Mouse (Mus musculus): ENCODE results near the gene Sh3bp5l.
"Not testable (repeated sequence)": the region's sequence is repeated elsewhere in the genome, so short reads cannot be mapped to it uniquely, and the experiment has no call there.

Sh3bp5l gene

DNA sequence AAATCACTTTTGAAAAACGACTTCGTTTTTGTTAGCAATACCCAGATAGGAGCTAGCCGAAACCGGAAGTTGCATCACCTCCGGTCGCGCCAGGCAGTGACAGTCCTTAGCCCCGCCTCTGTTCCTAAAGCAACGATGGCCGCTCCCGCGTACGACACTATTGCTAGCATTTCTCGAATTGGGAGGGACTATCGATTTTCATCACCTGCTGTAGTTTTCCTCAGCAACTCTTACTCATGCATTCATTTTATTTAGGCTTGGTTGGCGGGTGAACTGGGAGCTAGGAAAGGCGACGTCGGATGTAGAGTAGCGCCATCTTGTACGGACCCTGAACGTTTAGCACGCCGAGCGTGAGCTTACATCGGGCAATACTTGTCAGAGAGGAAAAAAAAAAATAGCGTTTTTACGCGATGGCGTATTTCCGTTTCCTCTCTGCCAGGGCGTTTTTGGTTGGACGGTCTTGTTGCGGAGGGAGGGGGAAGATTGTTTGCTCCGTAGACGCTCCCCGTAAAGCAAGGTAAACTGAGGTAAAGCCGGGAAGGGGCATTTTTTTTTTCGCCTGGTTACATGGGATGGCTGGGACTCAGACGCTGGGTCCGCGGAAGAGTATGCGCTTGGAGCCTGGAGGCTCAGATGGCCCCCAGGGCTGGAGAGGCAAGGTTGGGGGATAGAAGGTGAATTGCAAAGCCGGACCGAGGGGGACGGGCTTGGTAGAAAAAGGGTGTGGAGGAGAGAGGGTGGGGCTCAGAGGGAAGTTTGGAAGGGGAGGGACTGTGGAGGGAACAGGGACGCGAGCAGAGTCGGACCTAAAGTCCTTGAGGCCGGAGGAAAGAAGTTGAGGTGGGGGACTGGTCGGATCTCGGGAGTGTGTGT is at the start of gene Sh3bp5l, which contains the start of gene Zfp672:
Sh3bp5l (plus strand) TSS at position 449 of the 873 bp plus-strand sequence.
Zfp672 (minus strand) TSS at position 64 of the 873 bp plus-strand sequence.
- peak; percentile 90 for DNase-seq (ENCODE audit: low spot score)

DNA sequence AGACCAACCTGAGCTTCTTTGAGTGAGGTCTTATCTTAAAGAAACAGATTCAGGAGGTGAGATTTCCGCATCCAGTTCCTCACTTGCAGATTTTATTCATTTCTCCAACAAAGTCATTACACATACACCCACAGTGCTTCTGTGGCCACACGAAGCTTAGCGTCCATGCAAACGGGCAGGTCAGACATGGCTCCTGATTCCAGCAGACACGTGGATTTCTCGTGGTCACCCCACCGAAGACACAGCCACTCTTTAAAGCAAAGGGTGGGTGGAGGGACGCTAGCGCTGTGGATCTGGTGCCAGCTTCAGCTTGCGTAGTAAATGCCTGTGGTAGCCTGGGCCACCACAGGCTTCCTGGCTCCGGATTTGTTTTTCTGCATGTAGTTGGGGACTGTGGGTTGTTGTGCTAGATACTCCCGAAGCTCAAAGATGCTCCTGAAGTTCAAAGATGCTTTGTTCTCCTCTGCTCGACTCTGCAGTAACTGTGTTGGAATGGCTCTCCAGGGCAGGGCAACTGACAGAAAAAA is 48.5 kb upstream of the Sh3bp5l start:
- no peak for DNase-seq (ENCODE audit: low spot score)

DNA sequence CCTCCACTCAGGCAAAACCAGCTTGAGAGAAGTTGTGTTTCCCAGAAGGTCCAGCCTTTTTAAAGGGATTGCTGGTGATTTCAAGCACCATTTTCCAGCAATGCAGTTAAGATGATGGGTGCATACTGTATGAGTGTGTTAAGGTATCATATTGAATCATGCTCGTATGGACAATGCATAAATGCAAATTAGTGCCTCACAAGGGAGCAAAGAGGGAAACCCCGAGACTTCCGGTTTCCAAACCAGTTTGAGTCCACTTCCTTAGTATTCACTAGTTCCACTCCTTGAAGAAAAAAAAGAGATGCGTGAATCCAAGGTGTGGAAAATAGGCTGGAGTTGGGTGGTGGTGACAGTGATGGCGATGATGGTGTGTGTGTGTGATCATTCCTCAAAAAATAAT is 48.0 kb upstream of the Sh3bp5l start:
- DNase-seq (ENCODE audit: low spot score), result no peak

DNA sequence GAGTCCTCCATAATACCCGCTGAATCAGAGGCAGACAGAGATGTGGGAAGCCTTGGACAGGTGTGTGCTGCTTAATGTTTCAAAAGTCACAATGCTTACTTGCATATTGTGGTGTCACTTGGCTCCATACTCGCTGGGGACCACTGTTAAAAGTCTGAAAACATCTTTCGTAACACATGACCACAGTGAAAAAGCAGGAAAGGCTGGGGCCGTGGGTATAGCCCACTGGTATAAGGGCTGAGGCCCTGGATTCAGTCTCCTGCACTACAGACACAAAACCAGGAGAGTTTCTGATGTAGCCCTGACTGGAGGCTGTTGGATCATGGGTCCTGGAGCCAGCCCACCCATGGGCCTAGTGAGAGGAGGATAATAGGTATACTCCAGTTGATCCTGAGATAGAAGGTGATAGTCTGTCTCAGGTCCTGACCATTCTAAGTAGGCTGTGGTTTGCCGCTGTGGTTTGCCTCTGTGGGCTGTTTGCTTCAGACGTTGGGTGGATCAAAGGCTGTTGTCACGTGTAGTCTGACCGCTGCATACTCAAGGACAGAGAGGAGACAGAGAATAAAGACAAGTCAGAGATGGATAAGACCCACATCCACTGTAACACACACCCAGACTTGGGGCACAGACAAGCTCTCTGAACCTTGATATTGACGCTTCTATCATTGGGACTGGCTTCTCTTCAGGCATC is 40.4 kb upstream of the Sh3bp5l start:
- no peak for DNase-seq (ENCODE audit: low spot score)

DNA sequence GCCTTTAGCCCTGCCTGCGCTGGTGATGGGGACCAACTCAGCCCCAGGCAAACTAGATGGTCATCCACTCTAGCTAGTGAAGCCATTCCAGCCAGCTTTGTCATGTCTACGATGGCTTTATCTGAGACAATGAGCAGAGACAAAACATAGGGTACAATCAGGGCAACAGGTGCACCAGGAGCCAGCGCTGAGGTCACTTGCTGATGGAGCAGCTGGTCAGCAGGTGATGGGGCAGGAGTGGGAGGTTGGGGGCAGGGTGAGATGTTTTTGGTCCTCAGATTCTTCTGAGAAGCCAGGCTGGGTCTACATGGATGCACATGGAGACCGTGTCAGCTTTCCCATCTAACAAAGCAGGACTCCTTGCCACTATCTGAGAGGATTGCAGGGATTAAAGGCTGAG is 39.7 kb upstream of the Sh3bp5l start:
- DNase-seq (ENCODE audit: low spot score), result no peak

DNA sequence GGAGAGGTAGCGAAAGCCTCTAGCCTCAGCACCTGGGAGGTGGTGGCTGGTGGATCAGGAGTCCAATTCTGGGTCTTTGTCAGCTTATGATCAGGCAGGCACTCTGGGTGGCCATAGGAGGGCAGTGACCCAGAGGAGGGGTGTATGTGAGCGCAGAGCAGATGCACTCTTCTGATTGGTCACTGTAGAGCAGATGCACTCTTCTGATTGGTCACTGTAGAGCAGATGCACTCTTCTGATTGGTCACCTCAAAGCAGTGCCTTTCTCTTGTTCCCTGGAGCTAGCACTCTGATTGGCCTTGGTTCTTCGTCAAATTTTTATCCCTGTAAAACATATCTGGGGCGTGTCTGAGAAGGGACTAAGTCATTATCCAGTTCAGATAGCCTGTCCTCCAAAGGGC is 37.7 kb upstream of the Sh3bp5l start:
- no peak for DNase-seq (ENCODE audit: low spot score)

DNA sequence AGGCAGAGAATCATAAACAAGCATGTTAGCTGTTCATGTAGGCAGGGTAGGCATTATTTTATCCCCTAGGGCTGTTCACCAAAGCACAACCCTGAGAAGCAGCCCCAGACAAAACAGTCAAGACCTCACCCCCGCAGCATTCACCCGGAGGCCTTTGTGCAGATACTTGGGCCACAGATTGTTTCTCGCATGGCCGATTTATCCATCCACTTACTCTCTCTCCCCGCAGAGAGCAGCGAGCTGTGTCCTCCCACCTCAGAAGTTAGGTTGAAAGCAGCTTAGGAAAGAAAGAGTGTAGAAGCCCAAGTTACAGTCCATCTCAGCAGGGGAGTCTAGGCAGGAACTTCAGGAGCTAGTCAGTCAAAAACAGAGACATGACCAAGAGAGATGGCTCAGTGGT is 33.1 kb upstream of the Sh3bp5l start:
- DNase-seq (ENCODE audit: low spot score), result no peak

DNA sequence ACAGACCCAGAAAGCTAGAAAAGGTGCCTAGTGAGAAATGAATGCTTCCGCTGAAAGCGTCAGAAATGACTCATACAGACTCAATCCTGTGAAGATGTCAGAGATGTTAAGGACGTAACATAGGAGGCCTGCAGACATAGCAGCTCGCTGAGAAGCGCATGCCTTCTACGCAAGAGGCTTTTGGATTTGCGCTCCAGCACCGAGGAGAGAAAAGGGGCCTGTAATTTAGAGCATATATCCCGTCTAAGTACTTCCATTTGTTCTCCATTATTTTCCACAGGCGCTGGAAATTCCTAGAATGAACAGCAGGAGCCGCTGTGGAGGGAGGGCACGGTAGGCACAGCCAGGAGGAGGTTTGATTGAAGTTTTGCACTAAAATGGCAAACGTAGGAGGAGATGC is 29.5 kb upstream of the Sh3bp5l start:
- peak; percentile 66 for DNase-seq (ENCODE audit: low spot score)

DNA sequence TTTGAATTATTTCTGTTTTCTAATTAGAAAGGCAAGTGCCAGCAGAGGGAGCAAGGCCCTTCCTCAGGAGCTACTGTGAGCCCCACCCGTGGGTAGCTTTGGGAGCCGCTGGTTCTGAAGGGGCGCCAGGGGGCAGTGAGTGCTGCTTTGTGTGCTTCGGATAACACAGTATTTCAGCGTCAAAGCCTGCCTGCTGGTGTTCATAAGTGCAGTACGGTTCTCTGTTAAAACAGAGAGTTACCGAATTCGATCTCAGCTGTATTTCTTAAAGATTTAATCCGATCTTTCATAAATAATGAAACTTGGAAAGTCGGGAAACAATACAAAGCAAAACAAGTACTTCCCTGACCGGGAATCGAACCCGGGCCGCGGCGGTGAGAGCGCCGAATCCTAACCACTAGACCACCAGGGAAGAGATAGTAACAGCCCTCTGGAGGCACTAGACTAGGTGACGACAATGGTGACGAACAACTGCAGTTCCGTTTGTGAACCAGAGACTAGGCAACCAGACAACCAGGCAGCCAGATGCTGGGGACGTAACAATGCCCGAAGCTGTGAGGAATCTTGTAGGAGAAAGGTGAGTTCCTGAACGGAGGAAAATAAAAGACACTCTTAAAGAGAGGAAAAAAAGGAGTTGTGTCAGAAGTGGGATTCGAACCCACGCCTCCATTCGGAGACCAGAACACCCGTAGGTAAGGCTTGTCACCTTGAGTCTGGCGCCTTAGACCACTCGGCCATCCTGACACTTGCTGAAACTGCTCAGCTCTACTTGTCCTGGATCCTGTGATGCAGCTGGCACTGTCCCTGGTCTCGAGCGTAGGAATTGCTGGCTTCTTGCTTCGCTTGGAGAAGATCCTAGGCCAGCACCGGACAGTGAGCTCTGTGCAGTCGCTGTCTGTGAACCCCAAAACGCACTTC is 28.4 kb upstream of the Sh3bp5l start:
- DNase-seq (ENCODE audit: low spot score), result peak; percentile 96

DNA sequence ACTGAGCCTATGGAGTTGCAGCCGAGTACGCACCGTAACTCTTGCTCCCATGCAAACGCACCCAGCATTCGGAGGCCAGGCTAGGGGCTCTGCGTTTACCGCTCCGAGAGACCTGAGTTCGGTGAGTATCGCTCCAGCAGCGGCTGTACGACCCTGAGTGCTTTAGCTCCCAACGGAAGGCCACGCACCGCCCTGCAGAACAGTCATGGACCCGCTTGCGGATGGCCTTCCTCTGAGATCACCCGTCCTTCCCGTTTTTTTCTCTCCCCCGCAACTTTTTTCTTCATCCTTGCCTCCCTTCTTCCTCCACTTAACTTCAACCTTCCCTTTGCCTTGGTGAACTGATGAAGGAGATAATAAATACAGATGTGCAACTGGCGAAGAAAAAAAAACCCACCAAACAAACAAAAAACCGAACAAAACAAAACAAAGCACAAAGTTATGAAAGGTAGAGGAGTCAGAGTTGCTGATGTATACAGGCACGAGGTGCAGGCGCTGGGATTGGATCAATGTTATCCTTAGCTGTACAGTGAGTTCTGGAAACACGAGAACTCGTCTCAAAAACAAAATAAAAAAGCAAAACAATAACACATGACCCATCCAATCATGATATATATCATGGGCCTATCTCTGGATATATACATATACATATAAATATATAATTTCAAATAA is 27.6 kb upstream of the Sh3bp5l start:
- no peak for DNase-seq (ENCODE audit: low spot score)

DNA sequence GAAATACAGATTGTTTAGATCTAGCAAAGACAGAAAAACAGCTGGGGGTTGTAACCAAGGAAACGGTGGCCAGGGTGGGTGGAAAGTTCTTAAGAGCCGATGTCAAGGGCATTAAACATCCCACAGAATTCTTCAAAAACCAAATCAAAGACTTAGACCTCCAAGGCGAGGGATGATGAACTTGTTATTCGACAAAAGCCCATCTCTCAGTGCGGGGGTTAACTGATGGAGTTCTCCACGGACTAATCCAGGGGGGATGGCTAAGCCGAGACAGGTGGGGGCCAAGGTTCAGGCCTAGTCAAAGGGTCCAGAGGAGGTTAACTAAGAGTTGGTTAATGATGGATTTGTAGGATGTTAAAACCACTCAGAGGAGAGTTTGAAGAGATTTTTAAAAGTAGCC is 26.9 kb upstream of the Sh3bp5l start:
- no peak for DNase-seq (ENCODE audit: low spot score)

DNA sequence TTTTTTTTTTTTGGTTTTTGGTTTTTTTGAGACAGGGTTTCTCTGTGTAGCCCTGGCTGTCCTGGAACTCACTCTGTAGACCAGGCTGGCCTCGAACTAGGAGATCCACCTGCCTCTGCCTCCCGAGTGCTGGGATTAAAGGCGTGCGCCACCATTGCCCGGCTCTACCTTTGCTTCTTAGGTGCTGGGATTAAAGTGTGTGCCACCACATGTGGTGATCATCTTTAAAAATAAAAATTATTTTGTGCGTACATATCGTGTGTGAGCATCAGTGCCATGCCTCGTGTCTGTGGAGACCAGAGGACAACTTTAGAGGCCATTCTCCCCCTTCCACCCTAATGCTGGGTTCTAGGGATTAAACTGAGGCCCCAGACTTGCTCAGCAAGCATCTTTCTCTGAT is 25.2 kb upstream of the Sh3bp5l start:
- DNase-seq (ENCODE audit: low spot score), result not testable (repeated sequence)

DNA sequence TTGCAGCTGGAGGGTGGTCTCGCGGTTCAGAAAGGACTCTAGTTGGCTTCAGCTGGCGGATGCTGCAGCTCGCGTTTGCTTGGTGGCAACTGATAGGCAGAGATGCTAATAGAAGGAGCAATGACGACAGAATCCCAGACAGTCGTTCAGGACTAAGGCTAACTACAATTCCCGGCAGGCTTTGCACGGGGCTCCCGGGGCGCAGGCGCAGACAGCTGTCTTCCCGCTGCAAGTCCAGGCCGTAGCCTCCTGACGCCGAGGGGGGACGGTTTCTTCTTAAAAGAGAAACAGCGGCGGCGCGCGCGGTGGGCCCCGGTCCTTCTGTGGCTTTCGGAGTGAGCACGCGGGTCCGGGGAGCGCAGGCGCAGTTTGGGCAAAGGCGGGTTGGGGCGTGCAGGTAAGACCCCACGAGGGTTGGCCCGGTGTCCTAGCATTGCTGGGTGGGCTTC is 23.6 kb upstream of the Sh3bp5l start, which contains the start of gene Zfp692:
Zfp692 (plus strand) TSS at position 210 of the 449 bp plus-strand sequence.
- peak; percentile 94 for DNase-seq (ENCODE audit: low spot score)

DNA sequence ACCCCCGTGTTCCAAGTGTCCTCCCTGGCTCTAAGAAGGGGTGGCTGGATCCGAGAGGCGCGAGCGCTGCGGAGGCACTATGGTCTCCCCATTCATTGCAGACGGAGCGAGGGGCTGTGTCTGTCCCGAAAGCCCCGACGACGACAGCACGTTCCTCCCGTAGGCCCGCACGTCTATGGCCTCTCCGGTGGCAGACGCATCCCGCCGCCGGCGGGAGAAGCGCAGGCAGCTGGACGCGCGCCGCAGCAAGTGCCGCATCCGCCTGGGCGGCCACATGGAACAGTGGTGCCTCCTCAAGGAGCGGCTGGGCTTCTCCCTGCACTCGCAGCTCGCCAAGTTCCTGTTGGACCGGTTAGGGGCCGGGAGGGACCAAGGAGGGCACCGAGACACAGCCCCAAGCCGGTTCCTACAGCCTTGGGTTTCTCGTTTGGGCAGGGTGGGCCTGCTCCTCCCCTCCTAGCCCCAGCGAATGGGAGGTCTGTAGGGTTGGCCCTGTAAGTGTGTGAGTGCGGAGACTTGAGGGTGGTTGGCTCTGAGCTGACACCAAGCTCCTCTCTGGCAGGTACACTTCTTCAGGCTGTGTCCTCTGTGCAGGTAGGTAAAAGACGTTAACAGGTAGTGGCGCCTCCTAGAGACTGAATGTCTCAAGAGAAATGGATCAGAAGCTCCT is 23.0 kb upstream of the Sh3bp5l start:
- no peak for DNase-seq (ENCODE audit: low spot score)

DNA sequence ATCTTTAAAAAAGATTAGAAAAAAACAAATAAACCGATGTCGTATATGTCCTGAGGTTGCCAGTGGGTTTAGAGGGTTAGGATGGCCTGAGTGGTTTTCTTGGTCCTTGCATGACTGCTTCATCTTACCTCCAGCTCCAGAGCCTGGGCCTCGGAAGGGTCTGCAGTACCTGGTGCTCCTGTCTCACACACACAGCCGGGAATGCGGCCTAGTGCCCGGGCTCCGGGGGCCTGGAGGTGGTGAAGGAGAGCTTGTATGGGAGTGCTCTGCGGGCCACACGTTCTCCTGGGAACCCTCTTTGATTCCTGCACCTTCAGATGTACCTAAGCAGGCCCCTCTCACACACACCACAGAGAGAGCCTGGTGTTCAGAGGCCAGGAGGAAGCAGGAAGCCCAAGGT is 21.9 kb upstream of the Sh3bp5l start:
- no peak for DNase-seq (ENCODE audit: low spot score)

DNA sequence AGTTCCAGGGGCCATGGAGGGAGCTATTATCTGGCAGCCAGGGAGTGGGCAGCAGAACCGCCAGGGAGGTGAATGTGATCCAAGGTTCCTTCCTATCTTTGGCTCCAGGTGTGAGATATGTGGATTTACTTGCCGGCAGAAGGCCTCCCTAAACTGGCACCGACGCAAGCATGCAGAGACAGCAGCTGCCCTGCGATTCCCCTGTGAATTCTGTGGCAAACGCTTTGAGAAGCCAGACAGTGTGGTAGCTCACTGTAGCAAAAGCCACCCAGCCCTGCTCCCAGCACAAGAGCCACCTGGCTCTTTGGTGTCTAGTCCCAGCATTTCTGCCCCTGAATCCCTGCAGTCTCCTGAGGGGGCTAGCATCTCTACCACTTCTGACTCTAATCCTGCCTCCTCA is 16.5 kb upstream of the Sh3bp5l start:
- no peak for DNase-seq (ENCODE audit: low spot score)

DNA sequence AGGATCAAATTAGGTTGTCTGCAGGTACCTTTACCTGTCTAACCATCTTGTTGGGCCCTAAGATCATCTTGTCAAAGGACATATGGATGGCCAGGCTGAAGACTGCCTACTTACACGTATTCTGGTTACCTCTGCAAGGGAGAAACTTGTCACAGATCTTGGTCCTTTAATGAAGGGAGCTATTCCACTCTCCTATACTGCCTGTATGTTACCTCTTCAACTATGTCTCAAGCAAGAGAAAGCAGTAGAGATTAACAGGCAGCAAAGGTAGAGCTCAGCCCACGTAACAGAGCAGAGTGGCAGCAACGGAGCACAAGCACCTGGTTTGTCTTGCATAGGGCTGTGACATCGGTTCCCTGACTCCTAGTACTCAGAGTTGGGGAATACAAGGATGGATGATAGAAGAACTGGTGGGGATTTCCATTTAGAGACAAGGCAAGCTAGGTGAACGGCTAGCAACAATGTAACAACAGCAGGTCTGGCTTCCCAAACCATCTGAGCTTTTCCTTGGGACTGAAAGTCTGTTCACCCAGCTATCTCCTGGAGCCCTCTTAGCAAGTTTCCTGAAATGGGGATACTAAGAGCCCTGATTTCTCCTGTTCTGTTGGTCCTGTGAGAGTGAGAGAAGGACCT is 14.9 kb upstream of the Sh3bp5l start:
- no peak for DNase-seq (ENCODE audit: low spot score)

DNA sequence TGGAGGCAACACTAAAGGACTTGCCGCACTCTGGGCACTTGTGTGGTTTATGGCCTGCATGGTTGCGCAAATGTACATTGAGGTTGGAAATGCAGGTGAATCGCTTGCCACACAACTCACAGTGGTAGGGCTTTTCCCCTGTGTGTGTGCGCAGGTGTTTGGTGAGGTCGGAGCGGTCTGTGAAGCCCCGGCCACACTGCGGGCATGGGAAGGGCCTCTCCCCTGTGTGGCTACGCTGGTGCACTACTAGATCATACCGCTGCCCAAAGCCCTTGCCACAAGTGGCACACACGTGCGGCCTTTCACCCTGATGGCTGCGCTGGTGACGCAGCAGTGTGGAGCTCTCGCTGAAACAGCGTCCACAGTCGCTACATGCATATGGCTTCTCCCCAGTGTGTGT is 14.2 kb upstream of the Sh3bp5l start:
- DNase-seq (ENCODE audit: low spot score), result no peak

DNA sequence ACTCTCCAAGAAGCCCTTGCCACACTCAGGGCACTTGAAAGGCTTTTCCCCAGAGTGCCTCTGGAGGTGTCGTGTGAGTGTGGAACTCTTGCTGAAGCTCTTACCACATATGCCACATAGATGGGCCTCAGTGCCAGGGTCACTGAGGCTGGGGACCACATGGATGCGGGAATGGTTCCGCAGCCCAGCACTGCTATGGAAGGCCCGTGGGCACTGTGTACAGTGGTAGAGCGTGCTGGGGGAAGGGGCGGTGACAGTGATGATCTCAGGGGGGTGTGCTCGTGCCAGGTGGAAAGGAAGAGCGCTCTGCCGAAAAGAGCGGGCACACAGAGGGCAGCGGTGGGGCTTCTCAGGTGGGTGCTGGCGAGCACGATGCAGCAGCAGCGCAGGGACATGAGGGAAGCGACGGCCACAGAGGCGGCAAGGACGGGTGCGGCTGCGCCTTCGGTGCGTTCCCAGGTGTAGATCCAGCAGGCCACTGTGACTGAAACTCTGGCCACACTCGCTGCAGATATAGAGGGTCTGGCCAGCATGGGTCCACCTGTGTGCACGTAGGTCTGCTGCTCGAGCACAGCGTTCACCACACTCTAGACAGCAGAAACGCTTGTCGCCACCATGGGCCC is 13.6 kb upstream of the Sh3bp5l start:
- DNase-seq (ENCODE audit: low spot score), result no peak
